Mouse (Mus musculus): ENCODE data around the gene Gcc1. TPM values are rescaled to one million over a fixed set of nuclear protein-coding genes. Genes with fewer than 3 reads are reported as not detected.

The Gcc1 gene
- polyA plus RNA-seq, 3 experiments from 2014 or later = 5.9 to 8.0 (median 7.9) TPM

Other genes starting within 250 kb of the Gcc1 start
- gene Zfp800, start 30.4 kb downstream of the Gcc1 start, polyA plus RNA-seq (2017; shearing (Covaris generic)) = 10 to 100 TPM; 25.4 to 38.2 (median 29.1) TPM
- 10 to 100 TPM; 19.8 to 78.8 (median 44.8) TPM for gene Arf5, start 4.8 kb downstream of the Gcc1 start, polyA plus RNA-seq (2017; shearing (Covaris generic))
- under 1 TPM in 1 of 3 experiments, not detected in 2; 0.25 TPM for gene Fscn3, start 601 bp downstream of the Gcc1 start, polyA plus RNA-seq (2017; shearing (Covaris generic))
- not detected for gene Pax4, start 21.0 kb upstream of the Gcc1 start, polyA plus RNA-seq (2017; shearing (Covaris generic))
- gene Snd1, start 46.7 kb upstream of the Gcc1 start, polyA plus RNA-seq (2017; shearing (Covaris generic)) = 10 to 100 TPM; 44.7 to 54.7 (median 51.4) TPM